Mouse (Mus musculus) CH12.LX (cell line): Measurements from ENCODE around the gene Golph3.

Source experiments
- KAT2A ChIP-seq: IDR thresholded peaks from 2 replicates; pipeline ENCODE4 v1.6.1; 2012; ENCODE audit warnings: low read length, improper control_type of control experiment, inconsistent platforms; ENCODE audit not compliant: insufficient replicate concordance
- PAX5 ChIP-seq: IDR thresholded peaks from 2 replicates; pipeline ENCODE4 v1.6.1; 2012; ENCODE audit warnings: low read length, inconsistent platforms, mixed read lengths

DNA sequence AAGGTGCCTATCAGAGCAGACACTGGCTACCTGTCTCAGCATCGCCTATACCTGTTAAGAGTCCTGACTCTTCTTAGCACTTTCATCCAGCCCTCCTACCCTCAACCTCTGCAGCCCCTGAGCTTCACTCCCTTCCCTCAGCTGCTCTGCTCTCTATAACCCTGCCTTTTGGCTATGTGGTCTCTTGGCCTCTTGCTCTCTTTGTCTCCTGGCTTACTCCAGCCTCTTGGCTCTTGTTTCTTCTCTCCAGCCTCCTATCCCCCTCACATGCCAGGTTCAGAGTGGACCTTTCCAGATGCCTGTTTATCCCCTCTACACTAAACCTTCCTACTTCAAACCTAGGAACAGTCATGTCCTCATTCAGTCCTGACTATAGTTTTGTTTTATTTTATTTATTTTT lies 3.1 kb downstream of the Golph3 start:
- TF ChIP-seq PAX5 (no peak), KAT2A (no peak)
